Mouse (Mus musculus): ENCODE results near the gene Limd2.
"Not testable (repeated sequence)": the region's sequence is repeated elsewhere in the genome, so short reads cannot be mapped to it uniquely, and the experiment has no call there.

Limd2 gene

DNA sequence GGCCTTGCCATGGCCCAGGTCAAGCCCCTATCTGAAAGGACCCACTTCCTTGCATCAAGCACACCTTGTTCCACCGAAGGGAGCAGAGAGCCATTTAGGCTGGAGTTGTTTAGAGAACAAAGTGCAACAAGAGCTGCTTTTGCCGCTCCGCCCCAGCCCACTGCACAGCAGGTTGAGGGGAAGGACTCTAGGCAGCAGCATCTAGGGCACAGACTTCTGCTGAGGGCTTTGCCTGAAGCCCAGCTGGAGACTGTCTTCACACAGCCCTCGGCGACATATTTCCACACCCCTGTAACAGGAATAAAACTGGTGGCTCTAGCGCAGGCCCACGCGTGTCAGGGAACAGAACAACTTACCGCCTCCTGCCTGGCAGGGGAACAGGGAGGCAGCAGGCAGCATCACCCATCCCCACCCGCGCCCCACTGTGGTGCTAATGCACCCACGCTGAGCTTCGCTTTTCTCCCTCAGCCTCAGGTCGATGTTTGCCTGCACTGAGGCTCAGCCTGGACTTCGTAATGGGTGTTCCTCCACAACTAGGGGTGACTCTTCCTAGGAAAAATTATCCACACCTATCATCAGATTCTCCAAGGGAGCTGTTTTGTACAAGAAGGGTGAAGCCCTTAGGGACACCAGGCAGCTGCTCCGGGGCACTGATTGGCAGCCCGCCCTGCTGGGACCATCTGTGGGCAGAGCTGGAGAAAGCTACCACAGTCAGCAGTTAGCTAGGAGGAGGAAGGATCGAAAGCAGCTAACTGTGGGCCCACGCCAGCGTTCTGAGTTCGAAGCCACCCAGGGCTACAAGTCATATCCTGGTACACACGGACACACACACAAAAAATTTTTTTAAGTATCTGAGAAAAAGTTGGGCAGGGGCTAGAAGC, at the start of gene Limd2, which contains the start of gene Gm10840:
TSS of gene Limd2 (minus strand) at position 20 of the 881 bp plus-strand sequence.
TSS of gene Gm10840 (plus strand) at position 10 of the 881 bp plus-strand sequence.
- peak; percentile 18 for DNase-seq (ENCODE audit: extremely low read depth, insufficient read length, low spot score)

DNA sequence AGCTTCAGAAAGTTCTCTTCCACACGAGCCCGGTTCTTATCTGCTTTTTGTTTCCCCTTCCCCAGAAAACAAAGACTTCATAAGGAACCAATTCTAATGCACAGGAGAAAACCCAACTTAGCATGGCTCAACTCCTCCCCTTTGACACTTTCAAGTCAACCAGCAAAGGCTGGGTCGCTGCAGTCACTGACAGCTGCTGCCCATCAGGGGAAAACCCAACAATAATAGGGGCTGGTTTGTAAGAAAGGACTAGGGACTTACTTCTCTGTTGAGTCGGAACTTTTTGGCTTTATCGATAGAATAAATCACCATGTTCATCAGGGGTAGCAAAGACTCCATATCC, 41.4 kb upstream of the Limd2 start, which contains the start of gene Strada:
TSS of gene Strada (minus strand) at position 46 of the 343 bp plus-strand sequence.
- DNase-seq (ENCODE audit: extremely low read depth, insufficient read length, low spot score), result no peak

DNA sequence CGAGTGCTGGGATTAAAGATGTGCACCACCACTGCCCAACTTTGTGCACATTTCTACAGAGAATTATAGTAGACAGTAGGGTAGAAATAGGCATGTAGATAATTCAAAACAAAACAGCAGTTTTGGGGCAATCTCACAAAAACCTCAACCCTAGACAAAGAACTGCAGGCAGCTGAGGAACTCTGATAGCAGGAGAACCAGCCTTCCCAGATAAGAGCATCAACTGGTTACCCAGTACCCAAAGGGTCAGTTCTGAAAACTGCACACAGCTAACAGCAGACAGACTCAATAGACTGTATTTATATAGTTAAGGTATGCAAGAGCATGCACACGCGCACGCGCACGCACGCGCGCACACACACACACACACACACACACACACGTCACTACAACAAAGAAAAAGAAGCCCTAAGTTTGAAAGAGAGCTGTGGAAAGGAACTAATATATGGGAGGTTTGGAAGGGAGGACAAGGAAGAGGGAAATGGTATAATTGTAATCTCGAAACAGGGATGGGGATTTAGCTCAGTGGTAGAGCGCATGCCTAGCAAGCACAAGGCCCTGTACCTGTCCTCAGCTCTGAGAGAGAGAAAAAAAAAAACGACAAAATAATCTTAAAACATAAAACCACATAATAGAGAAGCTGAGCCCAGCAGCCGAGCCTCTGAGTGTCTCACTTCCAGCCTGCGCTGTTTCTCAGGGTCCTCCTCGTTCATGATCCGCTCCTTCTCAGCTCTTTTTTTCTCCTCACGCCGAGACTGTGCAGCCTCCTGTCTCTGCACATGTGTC, 40.9 kb upstream of the Limd2 start:
- no peak for DNase-seq (ENCODE audit: extremely low read depth, insufficient read length, low spot score)

DNA sequence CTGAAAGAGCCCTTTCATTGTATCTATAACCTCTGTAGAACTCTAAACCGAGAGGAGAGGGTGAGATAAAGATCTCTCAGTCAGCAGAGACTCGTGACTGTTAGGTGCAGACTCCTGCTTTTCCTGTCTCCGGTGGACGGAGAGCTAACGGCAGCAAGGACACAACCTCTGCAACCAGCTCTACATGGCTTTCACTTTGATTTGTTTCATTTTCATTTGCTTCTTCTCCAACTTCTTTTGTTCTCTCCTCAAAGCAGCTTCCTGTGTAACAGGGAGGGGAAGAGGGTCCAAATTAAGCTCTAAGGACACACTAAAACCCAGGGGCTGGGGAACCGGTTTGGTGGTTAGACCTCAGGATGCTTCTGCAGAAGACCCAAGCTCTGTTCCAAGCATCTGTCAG, 40.1 kb upstream of the Limd2 start:
- no peak for DNase-seq (ENCODE audit: extremely low read depth, insufficient read length, low spot score)

DNA sequence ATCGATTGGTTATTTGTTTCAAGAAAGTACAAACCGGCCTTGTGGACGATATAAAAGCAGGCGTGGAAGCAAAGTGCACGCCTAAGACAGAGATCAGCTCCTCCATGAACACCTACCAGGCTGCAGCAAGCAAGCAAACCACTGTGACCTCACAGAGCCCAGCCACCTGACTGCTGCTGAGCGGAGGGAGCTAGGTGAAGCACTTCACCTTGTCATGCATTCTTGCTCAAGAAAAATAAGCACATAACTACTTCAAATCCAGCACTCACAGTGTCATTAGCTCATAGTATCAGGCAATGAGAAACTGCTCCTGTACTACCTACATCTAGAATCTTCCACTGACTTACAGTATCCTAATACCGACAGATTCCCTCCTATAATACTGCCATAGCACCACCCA, 39.3 kb upstream of the Limd2 start:
- not testable (repeated sequence) for DNase-seq (ENCODE audit: extremely low read depth, insufficient read length, low spot score)

DNA sequence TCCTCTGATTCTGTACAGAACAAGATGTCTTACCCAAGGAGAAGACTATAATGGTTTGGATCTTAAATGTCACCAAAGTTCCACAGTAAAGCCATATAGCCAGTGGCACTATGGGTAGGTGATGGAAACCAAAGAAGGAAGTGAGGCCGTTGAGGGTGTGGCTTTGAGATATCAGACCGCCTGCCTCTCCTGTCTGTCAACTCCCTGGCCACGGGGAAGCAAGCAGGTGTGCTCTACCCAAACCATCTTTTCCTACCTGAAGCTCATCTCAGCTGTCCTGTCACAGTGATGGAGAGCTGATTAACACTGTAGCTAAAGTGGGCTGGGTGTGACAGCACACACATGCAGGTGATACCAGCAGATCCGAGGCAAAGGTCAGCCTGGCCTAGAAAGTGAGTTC, 37.6 kb upstream of the Limd2 start:
- DNase-seq (ENCODE audit: extremely low read depth, insufficient read length, low spot score), result no peak

DNA sequence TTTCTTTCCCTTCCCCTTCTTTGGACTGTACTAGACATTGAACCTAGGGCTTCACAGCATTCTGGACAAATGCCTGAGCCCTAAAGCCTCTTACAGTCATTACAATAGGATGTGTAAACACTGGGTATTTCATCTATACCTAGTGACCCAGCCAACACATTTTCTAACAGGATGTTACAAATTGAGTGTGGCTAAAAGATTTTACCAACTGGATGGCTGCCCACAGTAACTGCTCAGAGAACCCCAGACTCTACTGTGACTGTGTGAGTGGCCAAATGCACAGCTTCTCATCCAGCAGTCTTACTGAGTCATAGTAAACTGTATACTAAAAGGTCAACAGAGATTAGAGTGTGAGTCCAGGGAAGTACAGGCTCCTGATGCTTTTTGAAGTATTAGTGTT, 34.7 kb upstream of the Limd2 start:
- DNase-seq (ENCODE audit: extremely low read depth, insufficient read length, low spot score), result no peak

DNA sequence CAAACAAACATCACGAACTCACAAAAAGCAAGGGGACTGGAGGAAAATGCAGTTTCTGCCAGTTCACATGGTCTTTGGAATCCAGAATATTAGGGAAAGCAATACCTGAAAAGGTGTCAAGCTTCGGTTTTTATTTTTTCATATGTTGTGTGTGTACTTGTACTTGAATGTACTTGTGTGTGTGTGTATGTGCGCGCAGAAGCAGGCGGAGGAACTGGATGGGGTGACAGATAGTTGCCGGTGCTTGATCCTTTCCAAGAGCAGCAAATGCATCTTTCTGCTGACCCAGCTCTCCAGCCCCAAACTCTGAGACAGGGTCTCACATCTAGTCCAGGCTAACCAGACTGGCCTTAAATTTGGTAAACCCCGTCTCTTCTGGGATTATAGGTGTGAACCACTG, 34.2 kb upstream of the Limd2 start:
- DNase-seq (ENCODE audit: extremely low read depth, insufficient read length, low spot score), result no peak

DNA sequence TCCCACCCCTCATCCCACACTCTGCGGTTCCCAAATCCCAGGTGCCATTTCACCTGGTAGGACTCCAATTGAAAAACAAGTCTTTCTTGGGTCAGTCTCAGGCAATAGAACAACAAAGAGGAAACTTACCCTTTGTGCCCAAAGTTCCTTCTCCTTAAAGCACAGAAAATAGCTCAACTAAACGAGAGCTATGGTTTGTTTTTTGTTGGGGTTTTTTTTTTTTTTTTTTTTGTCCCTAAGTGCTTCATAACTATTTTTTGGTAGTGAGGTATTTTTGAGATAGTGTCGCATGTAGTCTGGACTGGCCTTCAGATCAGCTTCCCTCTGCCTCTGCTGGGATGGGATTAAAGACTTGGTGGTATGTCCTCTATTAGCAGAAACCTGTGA, 33.5 kb upstream of the Limd2 start:
- no peak for DNase-seq (ENCODE audit: extremely low read depth, insufficient read length, low spot score)

DNA sequence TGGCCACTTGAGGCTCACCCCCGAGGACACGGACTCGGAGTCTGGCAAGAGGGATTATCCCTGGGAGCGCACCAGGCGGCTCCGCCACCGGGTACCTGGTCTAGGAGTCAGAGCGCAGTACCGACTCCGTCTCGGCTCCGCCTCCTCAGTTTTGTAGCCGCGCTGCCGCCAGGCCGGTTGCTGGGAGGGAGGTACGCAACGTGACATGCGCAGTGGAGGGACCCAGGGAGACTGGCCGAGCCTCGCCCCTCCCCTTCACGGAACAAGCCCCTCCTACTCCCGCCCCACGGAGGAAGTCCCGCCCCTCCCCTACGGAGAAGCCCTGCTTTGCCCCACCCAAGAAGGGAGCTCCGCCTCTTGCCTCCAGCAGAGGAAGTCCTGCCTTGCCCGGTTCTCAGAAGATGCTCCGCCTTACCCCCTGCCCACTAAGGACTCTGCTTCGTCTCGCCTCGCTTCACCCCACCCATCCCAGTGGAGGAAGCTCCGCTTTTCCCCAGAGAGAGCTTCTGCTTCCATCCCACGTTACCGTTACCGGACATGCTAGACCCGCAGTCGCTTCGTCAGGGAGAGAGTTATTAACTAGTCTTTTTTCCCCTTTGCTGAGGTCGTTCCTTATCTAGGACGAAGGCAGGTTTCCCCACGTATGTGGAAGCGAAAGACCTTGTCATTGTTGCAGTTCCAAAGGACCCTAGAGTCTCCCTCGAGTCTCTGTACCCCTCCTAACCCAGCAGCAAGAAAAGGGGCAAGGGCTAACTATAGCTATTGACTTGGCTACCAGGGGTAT, 32.9 kb upstream of the Limd2 start:
- DNase-seq (ENCODE audit: extremely low read depth, insufficient read length, low spot score), result peak; percentile 99

DNA sequence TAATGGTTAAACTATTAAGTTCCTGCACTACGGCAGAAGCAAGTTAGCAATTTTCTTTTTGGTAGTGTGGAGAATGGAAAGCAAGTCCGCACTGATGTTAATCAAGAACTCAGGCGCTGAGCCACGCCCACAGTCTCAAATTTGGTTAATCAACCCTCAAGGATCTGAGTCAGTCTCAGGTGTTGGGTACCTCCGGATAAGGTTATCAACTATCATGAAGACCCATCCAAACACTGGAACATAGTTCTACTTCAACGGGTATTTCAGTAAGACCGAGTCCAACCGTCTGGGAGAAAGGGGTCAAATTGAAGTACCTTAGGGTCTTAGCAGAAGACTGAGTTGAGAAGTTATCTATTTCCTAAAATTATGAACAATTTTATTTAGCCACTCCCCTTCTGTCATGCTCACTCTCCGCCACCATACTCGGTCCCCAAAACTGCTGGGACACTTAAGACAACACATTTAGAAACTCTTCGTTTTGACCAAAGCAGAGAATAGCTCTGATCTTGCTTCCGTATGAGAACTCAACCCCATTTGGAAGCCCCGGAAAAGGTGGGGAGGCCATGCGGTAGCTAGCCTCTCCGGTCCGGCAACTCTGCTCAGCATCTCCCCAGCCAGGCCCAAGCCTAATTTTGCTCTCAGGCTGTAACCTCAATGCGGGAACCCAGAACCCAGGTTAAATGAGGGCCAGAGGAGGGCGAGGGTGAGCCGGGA, 32.2 kb upstream of the Limd2 start:
- no peak for DNase-seq (ENCODE audit: extremely low read depth, insufficient read length, low spot score)

DNA sequence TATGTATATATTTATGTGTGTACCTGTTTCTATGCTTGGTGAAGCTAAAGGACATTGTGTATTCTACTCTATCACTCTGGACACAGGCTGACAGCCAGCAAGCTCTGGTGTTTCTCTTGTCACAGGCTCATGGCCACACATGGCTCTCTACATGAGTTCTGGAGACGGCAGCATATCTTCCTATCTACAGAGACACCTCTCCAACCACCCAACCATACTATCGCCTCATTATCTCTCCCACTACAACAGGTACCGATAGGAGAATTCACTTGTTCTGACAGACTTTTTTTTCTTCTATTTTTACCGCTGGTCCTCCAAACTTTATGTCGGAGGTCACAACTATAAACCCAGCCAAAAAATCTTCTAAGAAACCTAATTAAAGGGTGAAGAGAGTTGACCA, 31.6 kb upstream of the Limd2 start:
- DNase-seq (ENCODE audit: extremely low read depth, insufficient read length, low spot score), result no peak

DNA sequence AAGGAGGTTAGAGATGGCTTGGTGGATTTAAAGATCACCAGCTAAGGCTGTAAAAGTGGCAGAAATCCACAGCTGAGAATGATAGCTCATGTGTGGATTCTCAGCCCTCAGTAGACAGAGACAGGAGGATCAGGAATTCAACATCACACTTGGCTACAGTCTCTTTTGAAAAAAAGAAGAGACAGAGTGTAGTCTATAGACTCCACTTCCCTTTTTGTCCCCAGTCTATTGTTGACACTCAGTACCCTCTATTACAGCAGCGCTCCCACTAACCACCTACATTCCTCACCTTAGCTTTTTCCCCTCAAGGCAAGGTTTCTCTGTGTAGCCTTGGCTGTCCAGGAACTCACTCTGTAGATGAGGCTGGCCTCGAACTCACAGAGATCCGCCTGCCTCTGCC, 31.1 kb upstream of the Limd2 start:
- no peak for DNase-seq (ENCODE audit: extremely low read depth, insufficient read length, low spot score)

DNA sequence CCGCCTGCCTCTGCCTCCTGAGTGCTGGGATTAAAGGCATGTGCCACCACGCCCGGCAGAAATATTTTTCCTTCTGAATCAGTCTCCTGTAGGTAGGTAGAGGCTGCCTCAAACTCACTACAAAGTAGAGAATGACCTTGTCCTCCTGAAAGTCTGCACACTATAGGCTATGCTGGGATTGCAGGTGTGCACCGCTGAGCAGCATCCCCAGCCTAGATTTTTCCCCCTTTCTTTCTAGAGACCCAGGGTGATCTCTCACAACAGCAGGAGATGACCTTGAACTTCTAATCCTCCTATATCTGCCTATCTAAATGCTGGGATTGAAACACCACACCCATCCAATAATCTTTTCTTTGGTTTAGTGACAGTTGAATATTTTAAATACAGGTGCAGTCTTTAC, 26.7 kb upstream of the Limd2 start:
- no peak for DNase-seq (ENCODE audit: extremely low read depth, insufficient read length, low spot score)

DNA sequence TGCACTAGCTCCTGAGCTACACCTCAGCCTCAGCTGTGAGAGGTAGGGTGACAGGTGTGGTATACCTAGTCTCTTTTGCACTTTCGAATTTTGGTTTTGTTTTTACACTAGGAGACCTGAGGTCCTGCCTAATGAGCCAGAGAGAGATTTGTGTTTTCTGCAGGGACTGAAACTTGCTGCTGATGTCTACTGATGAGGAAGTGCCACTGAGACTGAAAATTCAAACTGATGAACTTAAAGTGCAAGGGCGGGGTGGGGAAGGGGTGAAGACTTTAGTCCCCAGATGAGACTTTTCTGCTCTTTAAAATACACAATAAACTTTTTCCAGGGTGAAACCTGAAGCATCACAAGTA, 19.8 kb upstream of the Limd2 start:
- no peak for DNase-seq (ENCODE audit: extremely low read depth, insufficient read length, low spot score)

DNA sequence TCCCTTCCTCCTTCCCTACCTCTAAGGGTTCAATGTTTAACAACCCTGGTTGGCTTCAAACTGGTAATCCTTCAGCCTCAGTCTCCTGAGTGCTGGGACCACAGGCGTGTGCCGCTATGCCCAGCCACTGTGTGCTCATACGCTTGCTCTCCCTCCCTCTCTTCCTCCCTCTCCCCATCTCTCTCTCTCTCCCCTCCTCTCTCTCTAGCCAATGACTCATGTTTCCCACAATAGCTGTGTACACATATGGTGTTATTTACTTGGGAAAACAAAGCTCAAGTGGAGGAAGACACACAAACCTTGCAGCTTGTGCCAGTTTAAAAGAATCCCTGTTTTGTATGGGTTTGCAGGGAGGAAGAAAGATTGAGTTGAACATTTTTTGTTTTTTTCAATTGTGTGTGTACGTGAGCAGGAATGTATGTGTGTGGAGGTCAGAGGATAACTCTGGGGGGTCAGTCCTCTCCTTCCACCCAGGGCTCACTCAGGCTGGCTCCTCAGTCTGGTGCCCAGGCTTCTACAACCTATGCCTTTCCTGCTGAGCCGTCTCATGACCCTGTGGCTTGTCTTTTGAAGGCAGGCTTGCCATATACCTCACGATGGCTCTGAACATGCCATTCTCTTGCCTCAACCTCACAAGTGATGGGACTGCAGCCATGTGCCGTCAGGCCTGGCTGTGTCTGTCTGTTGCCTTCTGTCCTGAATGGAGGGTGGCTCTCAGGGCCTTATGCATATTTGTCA, 19.2 kb upstream of the Limd2 start:
- no peak for DNase-seq (ENCODE audit: extremely low read depth, insufficient read length, low spot score)

DNA sequence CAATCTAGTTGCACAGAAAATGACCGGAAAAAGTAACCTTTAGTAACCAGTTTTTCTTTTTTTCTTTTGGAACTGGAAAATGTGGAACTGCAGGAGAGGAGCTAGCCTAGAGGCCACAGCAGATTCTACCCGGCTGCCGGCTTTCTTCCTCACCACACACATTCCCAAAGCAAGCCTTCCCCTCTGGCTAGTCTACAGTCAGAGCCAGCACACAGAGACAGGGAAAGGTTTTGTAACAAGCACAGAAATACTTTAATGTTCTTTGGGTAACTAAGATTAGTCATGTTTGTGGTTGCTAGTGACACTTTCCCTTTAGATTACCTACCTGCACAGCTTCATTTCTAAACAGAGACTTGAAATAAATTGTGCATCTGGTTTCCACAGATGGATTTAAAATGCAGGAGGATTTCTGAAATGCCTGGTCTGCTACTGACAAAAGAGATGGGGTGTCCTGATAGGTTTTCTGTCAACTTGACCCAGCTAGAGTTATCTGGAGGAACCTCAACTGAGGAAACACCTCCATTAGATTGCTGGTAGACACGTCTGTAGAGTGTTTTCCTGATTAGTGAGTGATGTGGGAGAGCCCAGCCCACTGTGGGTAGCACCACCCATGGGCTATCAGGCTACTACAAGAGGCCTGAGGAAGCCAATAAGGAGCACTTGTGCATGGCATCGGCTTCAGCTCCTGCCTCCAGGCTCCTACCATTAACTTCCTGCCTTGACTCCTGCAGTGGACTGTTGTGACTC, 17.5 kb upstream of the Limd2 start:
- no peak for DNase-seq (ENCODE audit: extremely low read depth, insufficient read length, low spot score)

DNA sequence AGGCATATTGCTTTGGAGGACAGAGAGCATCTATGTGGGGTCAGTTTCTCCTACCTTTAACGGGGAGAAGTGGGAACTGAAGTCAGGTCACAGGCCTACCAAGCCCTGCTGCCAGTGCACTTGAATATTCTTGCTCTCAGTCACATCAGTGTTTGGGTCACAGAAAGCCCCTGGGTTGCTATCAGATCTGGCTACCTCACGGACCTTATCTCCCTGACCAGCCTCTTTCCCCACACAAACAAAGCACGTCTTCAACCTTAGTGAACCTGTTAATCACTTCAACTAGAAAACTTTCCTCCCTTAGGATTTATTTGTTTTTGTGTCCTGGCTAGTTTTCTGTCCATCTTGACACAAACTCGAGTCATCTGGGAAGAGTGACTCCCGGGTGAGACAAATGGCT, 15.7 kb upstream of the Limd2 start:
- DNase-seq (ENCODE audit: extremely low read depth, insufficient read length, low spot score), result no peak

DNA sequence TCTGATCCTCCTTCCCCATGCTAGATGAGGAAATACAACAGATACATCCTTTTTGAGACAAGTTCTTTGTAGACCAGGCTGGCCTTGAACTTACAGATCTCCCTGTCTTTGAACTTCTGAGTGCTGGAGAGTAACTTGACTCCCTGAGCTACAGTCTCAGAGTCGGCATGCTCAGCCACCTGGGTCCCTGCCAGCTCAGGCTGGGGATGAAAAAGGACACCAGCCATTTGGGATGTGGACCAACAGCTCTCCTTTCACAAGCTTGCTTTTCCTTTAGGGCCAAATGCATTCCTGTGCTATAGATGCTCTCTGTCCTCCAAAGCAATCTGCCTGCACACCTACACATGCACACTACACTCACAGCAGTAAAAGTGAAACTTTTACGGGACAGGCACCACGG, 14.4 kb upstream of the Limd2 start:
- no peak for DNase-seq (ENCODE audit: extremely low read depth, insufficient read length, low spot score)

All from 3134 (cell line).